Mouse (Mus musculus) thymus, postnatal 25 days (tissue): Measurements from ENCODE around the gene Polr2h.

Source experiments
- DNase-seq: peaks from one replicate; pipeline ENCODE4 v3.0.0; 2022

Polr2h gene

DNA sequence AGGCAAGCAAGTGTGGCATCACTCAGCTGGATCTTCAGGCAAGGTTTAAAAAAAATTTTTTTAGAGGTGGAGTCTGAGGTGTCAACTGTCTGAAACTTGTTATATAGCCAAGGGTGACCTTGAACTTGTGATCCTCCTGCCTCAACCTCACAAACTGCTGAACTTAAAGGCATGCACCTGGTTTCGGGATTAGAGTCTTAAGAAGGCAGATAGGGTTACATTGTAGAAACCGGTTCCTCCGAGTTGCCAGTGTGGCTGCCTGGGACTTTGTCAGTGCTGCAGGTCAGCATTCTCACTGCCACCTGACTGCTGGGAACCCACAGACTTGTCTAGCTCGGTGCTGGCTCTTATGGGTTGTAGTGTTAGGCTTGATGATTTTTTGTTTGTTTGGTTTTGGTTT is 5.8 kb downstream of the Polr2h start:
- no peak for DNase-seq

DNA sequence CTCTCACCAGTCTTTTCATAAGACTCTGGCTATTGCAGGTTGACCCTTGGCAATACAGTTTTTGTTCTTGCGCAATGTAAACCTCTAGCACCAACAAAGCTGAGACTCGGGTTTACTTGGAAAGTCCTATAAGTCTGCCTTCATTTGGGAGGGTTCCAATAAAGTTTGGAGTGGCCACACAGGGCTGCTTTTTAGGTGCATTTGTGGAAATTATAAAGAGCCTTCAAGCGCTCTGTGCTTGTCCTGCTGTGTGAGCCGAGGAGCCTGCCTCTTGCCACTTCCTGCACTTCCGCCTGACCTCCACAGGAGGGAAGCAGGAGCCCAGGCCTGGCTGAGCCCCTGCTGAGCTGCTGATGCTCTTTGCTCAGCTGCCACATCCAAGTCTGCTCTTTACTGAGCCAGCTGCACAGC is 6.9 kb downstream of the Polr2h start:
- DNase-seq = peak; percentile 36

DNA sequence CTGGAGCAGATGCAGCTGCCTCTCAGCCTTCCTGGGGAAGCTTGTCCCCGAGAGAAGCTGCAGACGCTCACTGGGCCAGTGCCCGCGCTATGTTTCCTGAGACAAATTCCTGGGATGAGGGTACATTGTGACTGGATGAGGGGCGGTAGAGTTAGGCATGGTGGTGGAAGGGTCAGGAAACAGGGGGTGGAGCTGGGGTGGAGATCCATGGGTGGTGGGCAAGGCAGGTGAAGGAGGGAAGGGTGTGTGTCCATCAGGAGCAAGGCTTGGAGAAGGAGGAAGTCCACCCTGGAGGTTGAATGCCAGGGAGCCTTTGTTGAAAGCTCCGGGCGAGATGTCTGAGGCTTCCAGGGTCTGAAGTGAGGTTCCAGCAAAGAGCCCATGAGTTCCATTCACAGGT is 7.9 kb downstream of the Polr2h start:
- DNase-seq = no peak

GRCm38 (mm10) chr16:20725750-20726149 is 8.3 kb downstream of the Polr2h start:
- no peak for DNase-seq

DNA sequence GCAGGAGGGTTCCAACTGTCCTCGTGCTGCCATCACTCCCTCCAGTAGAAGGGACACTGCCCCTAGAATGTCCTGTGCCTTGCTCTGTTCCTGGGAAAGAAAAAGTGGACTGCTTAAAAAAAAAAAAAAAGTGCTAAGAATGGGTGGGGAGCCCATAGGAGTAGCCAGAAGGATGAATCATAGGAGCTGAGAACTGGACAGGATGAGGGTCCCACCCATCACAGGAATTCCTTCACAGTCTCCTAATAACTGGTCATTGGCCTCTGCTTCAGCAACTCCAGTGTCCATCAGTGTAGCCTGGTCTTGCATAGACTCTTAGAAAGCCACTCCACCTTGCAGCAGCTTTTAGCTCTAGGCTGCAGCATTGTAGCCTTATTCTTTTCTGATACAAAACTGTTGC is 8.9 kb downstream of the Polr2h start:
- no peak for DNase-seq

DNA sequence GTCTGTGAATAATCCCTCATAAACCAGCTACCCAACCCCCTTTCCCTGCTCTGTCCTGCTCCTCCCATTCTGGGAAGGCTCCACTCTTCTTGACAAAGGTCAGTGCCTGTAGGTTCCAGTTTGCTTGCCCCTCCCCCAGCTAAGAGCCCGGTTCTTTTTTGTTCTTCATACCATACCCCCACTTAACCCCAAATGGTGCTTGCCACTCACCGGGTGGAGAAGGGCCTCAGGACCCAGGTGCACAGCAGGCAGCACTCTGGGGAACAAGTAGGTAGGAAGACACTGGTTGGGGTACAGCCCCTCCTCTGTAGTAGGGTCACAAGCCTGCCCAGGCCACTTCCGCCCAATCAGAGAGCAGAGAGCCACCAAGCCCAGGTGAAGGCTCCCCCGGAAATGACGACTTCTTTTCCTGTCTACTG is 12.8 kb downstream of the Polr2h start:
- no peak for DNase-seq

GRCm38 (mm10) chr16:20731688-20732087 is 14.2 kb downstream of the Polr2h start:
- DNase-seq = no peak

GRCm38 (mm10) chr16:20732251-20732924 is 14.9 kb downstream of the Polr2h start:
- no peak for DNase-seq

- no peak for DNase-seq
Observed at GRCm38 (mm10) chr16:20732925-20733730, 15.7 kb downstream of the Polr2h start, which contains the start of gene Chrd. Gene Chrd, plus strand, starts transcription at chr16:20733127.

DNA sequence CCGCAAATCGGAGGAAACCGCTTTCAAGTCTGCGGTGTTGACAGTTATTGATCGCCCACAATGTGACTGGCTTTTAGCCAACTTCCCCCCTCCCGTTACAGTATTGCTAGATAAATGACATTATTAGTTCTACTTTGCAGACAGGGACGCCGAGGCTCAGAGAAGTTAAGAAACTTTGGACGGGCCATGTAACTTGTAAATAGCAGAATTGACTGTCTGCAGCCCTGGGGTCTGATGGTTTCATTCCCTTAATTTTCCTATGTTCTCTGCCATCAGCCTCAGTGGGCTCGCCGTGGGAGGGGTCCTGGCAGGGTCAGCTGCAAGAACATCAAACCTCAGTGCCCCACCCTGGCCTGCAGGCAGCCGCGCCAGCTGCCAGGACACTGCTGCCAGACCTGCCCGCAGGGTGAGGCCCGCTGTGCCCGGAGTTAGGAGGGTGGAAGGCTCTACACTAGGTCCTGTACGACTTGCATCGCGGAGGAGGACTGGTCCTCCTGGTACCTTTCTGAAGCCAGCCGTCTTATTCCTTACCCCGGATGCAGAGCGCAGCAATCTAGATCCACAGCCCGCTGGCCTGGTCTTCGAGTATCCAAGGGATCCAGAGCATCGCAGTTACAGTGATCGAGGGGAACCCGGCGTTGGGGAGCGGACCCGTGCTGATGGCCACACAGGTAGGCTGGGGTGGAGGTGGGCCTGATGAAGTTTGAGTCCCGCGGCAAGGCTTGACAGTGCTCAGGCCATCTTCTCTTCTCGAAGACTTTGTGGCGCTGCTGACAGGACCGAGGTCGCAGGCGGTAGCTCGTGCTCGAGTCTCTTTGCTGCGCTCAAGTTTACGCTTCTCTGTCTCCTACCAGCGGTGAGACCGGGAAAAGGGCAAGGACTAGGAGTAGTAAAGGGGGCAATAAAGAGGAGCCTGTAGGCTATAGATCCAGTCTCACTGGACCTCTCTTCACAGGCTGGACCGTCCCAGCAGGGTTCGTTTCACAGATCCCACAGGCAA is 16.6 kb downstream of the Polr2h start, which contains the start of gene Thpo:
Gene Thpo, minus strand, starts transcription at position 781 of the 1,000 bp plus-strand sequence.
- no peak for DNase-seq

DNA sequence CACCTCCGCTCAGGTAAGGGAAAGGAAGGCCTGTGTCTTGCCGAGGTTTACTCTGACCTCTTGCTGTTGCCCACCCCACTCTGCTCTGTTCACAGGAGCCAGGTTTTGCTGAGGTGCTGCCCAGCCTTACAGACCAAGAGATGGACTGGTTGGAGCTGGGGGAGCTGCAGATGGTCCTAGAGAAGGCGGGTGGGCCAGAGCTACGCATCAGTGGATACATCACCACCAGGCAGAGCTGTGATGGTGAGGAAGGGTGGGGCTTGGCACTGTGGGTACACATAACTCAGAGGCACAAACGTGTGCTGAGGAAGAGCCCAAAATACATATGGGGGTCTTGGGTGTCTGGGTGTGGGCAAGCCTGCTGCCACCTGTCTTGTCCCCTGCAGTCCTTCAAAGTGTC is 18.2 kb downstream of the Polr2h start:
- no peak for DNase-seq

GRCm38 (mm10) chr16:20736168-20736567 is 18.7 kb downstream of the Polr2h start:
- no peak for DNase-seq

DNA sequence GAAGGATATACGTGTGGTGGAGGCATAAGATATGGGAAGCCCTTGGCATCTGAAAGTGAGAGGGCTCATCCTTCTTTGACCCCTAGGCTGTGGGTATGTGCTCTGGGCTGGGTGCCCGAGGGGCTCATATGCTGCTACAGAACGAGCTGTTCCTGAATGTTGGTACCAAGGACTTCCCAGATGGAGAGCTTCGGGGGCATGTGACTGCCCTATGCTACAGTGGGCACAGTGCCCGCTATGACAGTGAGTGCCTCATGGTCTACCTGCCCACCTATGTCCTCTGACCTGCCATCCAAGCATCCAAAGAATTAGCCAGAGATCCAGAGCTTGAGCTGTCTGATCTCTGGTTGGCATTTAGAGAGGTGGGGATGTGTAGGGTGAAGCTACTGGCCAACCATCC is 19.4 kb downstream of the Polr2h start:
- no peak for DNase-seq

- no peak for DNase-seq
Observed at GRCm38 (mm10) chr16:20739845-20740244, 22.4 kb downstream of the Polr2h start.

- DNase-seq = no peak
Observed at GRCm38 (mm10) chr16:20746641-20747040, 29.2 kb downstream of the Polr2h start.

- no peak for DNase-seq
Observed at GRCm38 (mm10) chr16:20750518-20750917, 33.1 kb downstream of the Polr2h start.

GRCm38 (mm10) chr16:20756052-20756451 is 38.6 kb downstream of the Polr2h start:
- DNase-seq = no peak

GRCm38 (mm10) chr16:20757385-20757784 is 39.9 kb downstream of the Polr2h start:
- no peak for DNase-seq

- DNase-seq = peak; percentile 26
Observed at GRCm38 (mm10) chr16:20761681-20762080, 44.2 kb downstream of the Polr2h start.

DNA sequence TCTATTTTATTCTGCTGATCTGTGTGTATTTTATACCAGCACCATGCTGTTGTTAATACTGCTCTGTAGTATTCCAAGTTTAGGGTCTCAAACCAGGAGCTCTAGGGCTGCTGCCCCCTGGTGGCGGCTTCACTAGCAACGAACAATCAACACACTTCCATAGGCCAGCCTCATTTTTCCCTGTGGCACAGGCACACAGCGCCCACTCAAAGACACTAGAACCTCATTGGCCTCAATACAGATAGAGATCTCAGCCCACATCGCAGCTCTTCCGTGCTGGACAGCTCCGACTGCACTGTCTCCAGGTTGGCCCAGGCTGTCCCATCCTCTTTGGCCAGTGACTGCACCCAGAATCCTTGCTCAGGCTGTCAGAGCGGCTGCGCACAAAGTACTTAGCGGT is 47.8 kb downstream of the Polr2h start:
- DNase-seq = peak; percentile 52
